In the genomic region with DNA sequence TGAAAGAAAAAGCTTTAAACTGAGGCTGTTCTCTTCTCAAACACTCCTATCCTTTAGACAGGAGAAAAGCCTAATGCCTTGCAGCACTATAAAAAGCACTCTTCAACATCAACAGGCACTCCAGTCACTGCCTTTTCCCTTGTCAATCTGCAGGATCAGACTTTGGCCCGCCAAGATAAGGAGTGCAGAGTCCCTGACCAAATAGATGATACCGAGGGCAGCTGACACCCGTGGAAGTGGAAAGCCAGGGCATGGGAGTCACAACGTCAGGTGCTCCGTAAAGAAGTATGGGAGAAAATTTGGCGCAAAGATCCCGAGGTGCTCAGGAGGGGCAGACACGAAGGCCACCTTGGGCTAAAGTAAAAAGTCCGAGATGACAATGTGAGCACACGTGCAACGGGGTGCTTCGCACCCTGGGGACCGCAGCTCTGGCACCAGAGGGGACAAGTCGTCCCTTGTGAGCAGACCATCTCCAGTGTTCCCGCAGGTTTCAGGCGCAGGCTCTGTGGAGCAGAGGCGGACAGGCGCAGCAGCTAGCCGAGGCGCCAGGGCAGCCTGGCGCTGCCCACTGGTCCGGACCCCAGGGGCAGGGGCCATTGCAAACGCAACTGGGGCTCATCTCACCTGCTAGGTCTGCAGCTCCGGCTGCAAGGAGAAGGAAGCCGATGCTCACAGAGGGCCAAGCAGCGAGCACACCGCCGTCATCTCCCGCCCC, we compare ENCODE assay signal across 8 mouse cellular contexts. TPM values are rescaled to one million over a fixed set of nuclear protein-coding genes. Genes with fewer than 3 reads are reported as not detected.
DNase-seq lines count a peak whose midpoint lies in the region; ATAC-seq and TF ChIP-seq lines count a peak whose summit lies in the region.

No protein-coding gene starts in this region.

- no peak overlapping the region for H3K27ac ChIP-seq in hindbrain, embryonic 11.5 days (ENCODE audit: low read depth, low read length)
- peak overlapping the region; percentile 16; the same call in 1 of the 2 replicates for H3K27ac ChIP-seq in lung, postnatal 0 days (ENCODE audit: low read length)

- TF ChIP-seq CTCF in lung, postnatal 0 days (IDR thresholded peaks at IDR 0.05) = no peak

- 1% methylated on average over 29 of the region's 29 CpGs for WGBS in hindbrain, embryonic 11.5 days
- 4% methylated on average over 26 of the region's 29 CpGs for WGBS in lung, postnatal 0 days

- no peaks in the 10 kb centered on the region for H3K9me3 ChIP-seq in hindbrain, embryonic 11.5 days (ENCODE audit: control insufficient read depth, low read length)
- no peaks in the 10 kb centered on the region for H3K9me3 ChIP-seq in lung, postnatal 0 days (ENCODE audit: low read length)

- H3K9ac ChIP-seq in hindbrain, embryonic 11.5 days (ENCODE audit: low read depth, low read length) = peak overlapping the region; percentile 43; the same call in 1 of the 2 replicates
- H3K9ac ChIP-seq in lung, postnatal 0 days (replicated peaks; ENCODE audit: low read depth) = peak overlapping the region; percentile 37

- H3K4me1 ChIP-seq in hindbrain, embryonic 11.5 days (replicated peaks; ENCODE audit: control insufficient read depth, insufficient read depth, low read length) = no peaks in the 10 kb centered on the region
- no peaks in the 10 kb centered on the region for H3K4me1 ChIP-seq in lung, postnatal 0 days (ENCODE audit: insufficient read depth, low read depth, low read length)

- H3K4me2 ChIP-seq in hindbrain, embryonic 11.5 days (replicated peaks; ENCODE audit: low read depth, low read length) = peak overlapping the region; percentile 86
- H3K4me2 ChIP-seq in lung, postnatal 0 days (replicated peaks; ENCODE audit: low read depth, low read length) = peak overlapping the region; percentile 84

- peak; percentile 9 for ATAC-seq in cerebellum, adult (ENCODE audit: insufficient number of reproducible peaks, low FRiP score, low TSS enrichment)
- ATAC-seq in hindbrain, embryonic 11.5 days (ENCODE audit: low FRiP score) = no peak
- ATAC-seq in lung, postnatal 0 days = no peak; the same call in 1 of the 2 replicates

- no peak for DNase-seq in cerebellum, postnatal 10 days
- peak; percentile 8 for DNase-seq in retina, embryonic 14.5 days (ENCODE audit: low spot score)
- no peak for DNase-seq in retina, postnatal 1 day
- DNase-seq in hindbrain, embryonic 11.5 days (ENCODE audit: low spot score) = no peak
- DNase-seq in lung, postnatal 0 days (ENCODE audit: low spot score) = no peak
- no peak for DNase-seq in adrenal gland, adult 8-10 months
- DNase-seq in ovary, adult 18-20 months (ENCODE audit: low spot score) = no peak

- no peaks in the 10 kb centered on the region for H3K36me3 ChIP-seq in hindbrain, embryonic 11.5 days (ENCODE audit: control insufficient read depth, insufficient read depth, low read length)
- no peaks in the 10 kb centered on the region for H3K36me3 ChIP-seq in lung, postnatal 0 days (ENCODE audit: insufficient read depth, low read length)

- H3K4me3 ChIP-seq in hindbrain, embryonic 11.5 days (ENCODE audit: low read depth, low read length) = peak overlapping the region; percentile 52
- peak overlapping the region; percentile 51 for H3K4me3 ChIP-seq in lung, postnatal 0 days (ENCODE audit: low read depth, low read length)

- TF ChIP-seq EP300 in lung, postnatal 0 days (IDR thresholded peaks at IDR 0.05) = no peak

- H3K27me3 ChIP-seq in hindbrain, embryonic 11.5 days (ENCODE audit: control insufficient read depth, insufficient read depth, low read length) = 0 out of 2 replicates have a peak, but pooled peaks cover 2% of the 10 kb centered on the region
- no peaks in the 10 kb centered on the region for H3K27me3 ChIP-seq in lung, postnatal 0 days (replicated peaks; ENCODE audit: insufficient read depth, low read length)

RNA-seq across cellular contexts. Expression of a gene that starts 0.6 kb away (rescaled TPM):
- 5.2 and 6.7 TPM in 2 replicates for polyA plus RNA-seq in hindbrain, embryonic 11.5 days (2014; fragmentation: Nextera tagmentation; extraction: Ambion mirVana)
- 6.3 and 8.1 TPM in 2 replicates for polyA plus RNA-seq in lung, postnatal 0 days (2015; fragmentation: Nextera tagmentation; extraction: Ambion mirVana)
- total RNA-seq in adrenal gland, adult 8-10 months (2022) = 10 to 100 TPM in 1 of 4 experiments, 1 to 10 TPM in 3; 8.5 to 12.8 (median 9.1) TPM
